Mouse (Mus musculus): ENCODE measurements around the gene Olfr1423.

GRCm38 (mm10) chr19:12016192-12016591 lies 24.9 kb downstream of the Olfr1423 start:
- TF ChIP-seq CTCF (IDR thresholded peaks at IDR 0.05; ENCODE audit: low read depth, low read length) (no peak), GATA1 (IDR thresholded peaks at IDR 0.05; ENCODE audit: borderline replicate concordance, low read length) (no peak)
